Mouse (Mus musculus): ENCODE data around the gene Dip2b.
"Not testable (repeated sequence)": the region's sequence is repeated elsewhere in the genome, so short reads cannot be mapped to it uniquely, and the experiment has no call there.

The Dip2b gene

DNA sequence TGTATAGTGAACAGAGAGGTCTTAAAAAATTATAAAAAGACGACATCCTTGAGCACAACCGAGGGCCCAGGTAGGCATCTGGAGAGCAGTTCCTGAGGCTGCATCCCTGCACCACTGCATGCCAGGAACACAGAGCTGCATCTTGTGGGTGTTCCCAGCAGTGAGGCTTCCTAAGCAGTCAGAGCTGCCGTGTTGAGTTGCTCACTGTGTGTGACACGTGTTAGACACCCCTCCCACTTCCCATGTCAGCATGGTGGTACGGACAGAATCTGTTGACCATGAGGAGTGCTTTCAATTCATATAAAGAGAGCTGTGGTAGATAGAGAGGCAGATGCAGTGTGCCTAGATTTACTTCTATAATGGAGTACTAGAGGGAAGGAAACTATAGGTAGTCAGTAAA is 218.8 kb downstream of the Dip2b start:
- no peak for DNase-seq (ENCODE audit: low read depth, low spot score)

- no peak for DNase-seq (ENCODE audit: low read depth, low spot score)
Measured at GRCm38 (mm10) chr15:100258646-100259425, 220.4 kb downstream of the Dip2b start.

DNA sequence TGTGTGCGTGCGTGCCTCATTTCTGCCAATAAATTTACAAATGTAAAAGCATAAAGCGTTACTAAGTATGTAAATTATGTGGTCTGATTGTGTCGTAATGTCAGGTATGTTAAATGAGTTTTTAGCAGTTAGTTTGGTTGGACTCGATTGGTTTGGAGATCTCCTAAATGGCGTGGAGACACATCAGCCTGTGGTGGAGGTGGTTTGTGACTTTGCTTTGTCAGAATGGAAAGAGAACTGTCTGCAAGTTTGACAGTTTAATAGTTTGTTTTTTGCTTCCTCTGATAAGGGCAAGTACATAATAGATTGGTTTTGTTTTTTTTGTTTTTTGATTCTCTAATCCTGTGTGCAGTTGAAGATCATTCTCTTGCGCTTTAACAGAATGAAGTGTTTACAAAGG is 221.9 kb downstream of the Dip2b start:
- DNase-seq (ENCODE audit: low read depth, low spot score), result not testable (repeated sequence)

- no peak for DNase-seq (ENCODE audit: low read depth, low spot score)
Measured at GRCm38 (mm10) chr15:100263246-100263905, 224.9 kb downstream of the Dip2b start.

- no peak for DNase-seq (ENCODE audit: low read depth, low spot score)
Measured at GRCm38 (mm10) chr15:100265586-100266325, 227.3 kb downstream of the Dip2b start.

- no peak for DNase-seq (ENCODE audit: low read depth, low spot score)
Measured at GRCm38 (mm10) chr15:100268916-100269315, 230.5 kb downstream of the Dip2b start.

All from c-Kit-negative CD71-positive TER-119-positive erythroid progenitor cells, embryonic 14.5 days (primary cell).